Mouse (Mus musculus): Measurements from ENCODE around the gene Katnal1. TPM values are rescaled to one million over a fixed set of nuclear protein-coding genes. Genes with fewer than 3 reads are reported as not detected.
A peak's percentile ranks its signal among the peaks of the same experiment; 100 is the strongest.

Gene Katnal1
- total and polyA plus RNA-seq, 3 experiments = 12.8 to 14.8 TPM; not detected in 1

- no peak for TF ChIP-seq GABPA (IDR thresholded peaks at IDR 0.05; ENCODE audit: low read depth, low read length)
- no peak for TF ChIP-seq POLR2A (IDR thresholded peaks at IDR 0.05; ENCODE audit: control insufficient read depth in 1 of 2, insufficient read depth in 1 of 2, low read depth in 1 of 2, low read length in 2 of 2, poor library complexity in 1 of 2)
- TF ChIP-seq UBTF (IDR thresholded peaks at IDR 0.05; ENCODE audit: borderline replicate concordance, insufficient read depth, low read depth, low read length) = no peak
- TF ChIP-seq CHD2 (IDR thresholded peaks at IDR 0.05; ENCODE audit: low read length) = no peak
- TF ChIP-seq CHD1 (IDR thresholded peaks at IDR 0.05; ENCODE audit: low read depth, low read length) = no peak
- no peak for TF ChIP-seq ZNF384 (IDR thresholded peaks at IDR 0.05; ENCODE audit: low read depth, low read length)
- TF ChIP-seq MXI1 (IDR thresholded peaks at IDR 0.05; ENCODE audit: low read depth, low read length) = no peak
- TF ChIP-seq NELFE (IDR thresholded peaks at IDR 0.05; ENCODE audit: low read depth, low read length) = no peak
- TF ChIP-seq SMC3 (IDR thresholded peaks at IDR 0.05; ENCODE audit: low read depth, low read length) = peak; percentile 86
- TF ChIP-seq ZKSCAN1 (IDR thresholded peaks at IDR 0.05; ENCODE audit: low read depth, low read length) = no peak
- TF ChIP-seq NRF1 (IDR thresholded peaks at IDR 0.05; ENCODE audit: insufficient read depth, low read depth, low read length, poor library complexity, severe bottlenecking) = no peak
- TF ChIP-seq BHLHE40 (IDR thresholded peaks at IDR 0.05; ENCODE audit: borderline replicate concordance, low read depth, low read length) = no peak
Observed at GRCm38 (mm10) chr5:148879218-148879617, 49.9 kb downstream of the Katnal1 start (continued).

GRCm38 (mm10) chr5:148873116-148873515 lies 56.0 kb downstream of the Katnal1 start:
- Histone ChIP-seq H3K9me3 (replicated peaks; ENCODE audit: insufficient read depth, low read length) (no peaks in the 10 kb centered on the region), H3K36me3 (ENCODE audit: control insufficient read depth in 1 of 2, insufficient read depth in 2 of 2, low read length in 2 of 2) (0 out of 4 replicates have a peak, but pooled peaks cover 0 to 2% of the 10 kb centered on the region in 2 experiments)

GRCm38 (mm10) chr5:148869583-148869982 lies 59.5 kb downstream of the Katnal1 start:
- Histone ChIP-seq H3K9me3 (replicated peaks; ENCODE audit: insufficient read depth, low read length) (no peaks in the 10 kb centered on the region), H3K79me2 (ENCODE audit: control insufficient read depth, insufficient read depth, low read length, poor library complexity) (no peaks in the 10 kb centered on the region), H3K36me3 (ENCODE audit: control insufficient read depth in 1 of 2, insufficient read depth in 2 of 2, low read length in 2 of 2) (no peaks in the 10 kb centered on the region), H3K27ac (ENCODE audit: control insufficient read depth, low read depth, low read length) (no peak overlapping the region), H3K4me3 (ENCODE audit: control insufficient read depth in 1 of 2, insufficient read depth in 1 of 2, low read depth in 2 of 2, low read length in 2 of 2) (no peak overlapping the region), H3K4me1 (ENCODE audit: control insufficient read depth in 1 of 2, insufficient read depth in 2 of 2, low read length in 2 of 2) (no peaks in the 10 kb centered on the region), H3K27me3 (ENCODE audit: control insufficient read depth in 1 of 2, insufficient read depth in 2 of 2, low read length in 2 of 2) (peaks cover 2% of the 10 kb centered on the region in 2 experiments; a peak in 1 of 4 replicates), H3K9ac (ENCODE audit: control insufficient read depth, low read depth, low read length, poor library complexity, severe bottlenecking) (no peak overlapping the region)
- TF ChIP-seq NRF1 (IDR thresholded peaks at IDR 0.05; ENCODE audit: insufficient read depth, low read depth, low read length, poor library complexity, severe bottlenecking) (no peak), POLR2A (IDR thresholded peaks at IDR 0.05; ENCODE audit: control insufficient read depth in 1 of 2, insufficient read depth in 1 of 2, low read depth in 1 of 2, low read length in 2 of 2, poor library complexity in 1 of 2) (no peak), ZNF384 (IDR thresholded peaks at IDR 0.05; ENCODE audit: low read depth, low read length) (no peak), MYB (IDR thresholded peaks at IDR 0.05; ENCODE audit: low read depth, low read length) (no peak), KAT2A (conservative IDR thresholded peaks at IDR 0.05; ENCODE audit: low read depth, low read length) (no peak), MEF2A (IDR thresholded peaks at IDR 0.05; ENCODE audit: extremely low read depth, insufficient replicate concordance, low read depth, low read length, poor library complexity, severe bottlenecking) (no peak), USF1 (IDR thresholded peaks at IDR 0.05; ENCODE audit: low read depth, low read length) (no peak), BHLHE40 (IDR thresholded peaks at IDR 0.05; ENCODE audit: borderline replicate concordance, low read depth, low read length) (no peak), SMC3 (IDR thresholded peaks at IDR 0.05; ENCODE audit: low read depth, low read length) (no peak), MAZ (IDR thresholded peaks at IDR 0.05; ENCODE audit: low read depth, low read length) (no peak), ELF1 (IDR thresholded peaks at IDR 0.05; ENCODE audit: low read depth, low read length) (no peak), MYC (IDR thresholded peaks at IDR 0.05; ENCODE audit: low read depth, low read length) (no peak), RAD21 (IDR thresholded peaks at IDR 0.05; ENCODE audit: low read depth, low read length) (no peak)
- DNase-seq (ENCODE audit: low read depth, low spot score) = no peak

More at GRCm38 (mm10) chr5:148873116-148873515, 56.0 kb downstream of the Katnal1 start:
- TF ChIP-seq CTCF (IDR thresholded peaks at IDR 0.05 in 2 of 3, conservative IDR thresholded peaks at IDR 0.05 in 1 of 3; ENCODE audit: control insufficient read depth in 1 of 3, insufficient read depth in 1 of 3, low read depth in 2 of 3, low read length in 3 of 3, poor library complexity in 1 of 3, severe bottlenecking in 1 of 3) (no peak), POLR2A (IDR thresholded peaks at IDR 0.05; ENCODE audit: control insufficient read depth in 1 of 2, insufficient read depth in 1 of 2, low read depth in 1 of 2, low read length in 2 of 2, poor library complexity in 1 of 2) (no peak), ETS1 (IDR thresholded peaks at IDR 0.05; ENCODE audit: low read depth, low read length) (no peak), MAZ (IDR thresholded peaks at IDR 0.05; ENCODE audit: low read depth, low read length) (no peak), HCFC1 (IDR thresholded peaks at IDR 0.05; ENCODE audit: low read depth, low read length) (no peak), ELF1 (IDR thresholded peaks at IDR 0.05; ENCODE audit: low read depth, low read length) (no peak), BHLHE40 (IDR thresholded peaks at IDR 0.05; ENCODE audit: borderline replicate concordance, low read depth, low read length) (no peak), NELFE (IDR thresholded peaks at IDR 0.05; ENCODE audit: low read depth, low read length) (no peak), POLR2AphosphoS2 (IDR thresholded peaks at IDR 0.05; ENCODE audit: low read length) (no peak), CHD1 (IDR thresholded peaks at IDR 0.05; ENCODE audit: low read depth, low read length) (no peak)
- no peak for DNase-seq (ENCODE audit: low read depth, low spot score)
- Histone ChIP-seq H3K27ac (ENCODE audit: control insufficient read depth, low read depth, low read length) (no peak overlapping the region), H3K4me1 (ENCODE audit: control insufficient read depth in 1 of 2, insufficient read depth in 2 of 2, low read length in 2 of 2) (no peaks in the 10 kb centered on the region), H3K79me2 (ENCODE audit: control insufficient read depth, insufficient read depth, low read length, poor library complexity) (no peaks in the 10 kb centered on the region), H3K27me3 (ENCODE audit: control insufficient read depth in 1 of 2, insufficient read depth in 2 of 2, low read length in 2 of 2) (no peaks in the 10 kb centered on the region), H3K4me3 (ENCODE audit: control insufficient read depth in 1 of 2, insufficient read depth in 1 of 2, low read depth in 2 of 2, low read length in 2 of 2) (no peak overlapping the region), H3K9ac (ENCODE audit: control insufficient read depth, low read depth, low read length, poor library complexity, severe bottlenecking) (no peak overlapping the region)
